Mouse (Mus musculus): ENCODE measurements around the gene Unc5c. TPM values are rescaled to one million over a fixed set of nuclear protein-coding genes. Genes with fewer than 3 reads are reported as not detected.

Unc5c gene
- polyA plus RNA-seq, 1 experiment from 2014 or later, result 15.9 TPM

DNA sequence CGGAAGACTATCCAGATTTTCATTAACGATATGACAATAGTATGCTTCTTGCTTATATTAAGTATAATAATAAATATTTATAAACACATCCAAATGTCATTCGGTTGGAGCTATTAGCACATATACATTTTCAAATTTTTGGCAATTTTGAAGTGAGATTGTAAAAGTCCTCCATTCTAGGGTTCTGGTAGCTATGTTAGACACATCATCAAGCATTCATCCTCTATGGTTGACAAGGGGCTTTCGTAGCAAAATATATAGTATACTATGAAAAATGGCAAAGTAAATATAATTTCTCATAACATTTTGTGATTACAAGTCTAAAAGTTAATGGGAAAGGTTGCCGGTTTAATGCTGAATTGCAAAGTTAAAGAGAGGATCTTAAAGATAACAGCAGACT, 10.4 kb downstream of the Unc5c start:
- Histone ChIP-seq H3K36me3 (ENCODE audit: control insufficient read depth, insufficient read depth, low read length) (no peaks in the 10 kb centered on the region), H3K27ac (ENCODE audit: low read length) (no peak overlapping the region), H3K4me2 (replicated peaks; ENCODE audit: low read depth, low read length) (no peak overlapping the region), H3K27me3 (ENCODE audit: control insufficient read depth, insufficient read depth, low read length) (no peaks in the 10 kb centered on the region), H3K4me1 (ENCODE audit: control insufficient read depth, insufficient read depth, low read length) (peaks cover 10% of the 10 kb centered on the region), H3K4me3 (ENCODE audit: low read depth, low read length) (no peak overlapping the region), H3K9me3 (ENCODE audit: control insufficient read depth, low read depth, low read length) (no peaks in the 10 kb centered on the region), H3K9ac (replicated peaks; ENCODE audit: low read depth, low read length) (no peak overlapping the region)
- ATAC-seq (ENCODE audit: insufficient number of reproducible peaks, insufficient read depth, low FRiP score, low read depth), result no peak
- 56% methylated on average over 5 of the region's 5 CpGs for WGBS

DNA sequence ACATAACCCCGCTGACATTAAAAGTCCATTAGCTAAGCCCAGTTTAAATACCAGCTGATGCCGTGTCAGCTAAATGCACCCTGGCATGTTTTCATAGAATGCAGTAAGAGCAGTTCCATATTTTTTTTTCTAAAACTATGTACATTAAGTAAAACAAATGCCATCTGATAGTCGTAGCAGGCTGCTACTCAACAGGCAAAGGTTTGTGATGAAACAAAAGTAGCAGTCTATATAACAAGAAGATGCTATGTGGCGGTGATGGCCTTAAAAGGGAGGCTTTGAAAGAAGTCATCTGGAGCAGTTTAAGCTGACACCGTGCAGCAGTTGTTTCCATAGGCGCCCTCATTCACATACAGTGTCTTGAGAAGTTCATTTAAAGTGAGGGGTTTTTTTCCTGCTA, 10.9 kb downstream of the Unc5c start:
- H3K4me3 ChIP-seq (ENCODE audit: low read depth, low read length), result no peak overlapping the region
- peak overlapping the region; percentile 16; the same call in 1 of the 2 replicates for H3K27ac ChIP-seq (ENCODE audit: low read length)
- H3K9me3 ChIP-seq (ENCODE audit: control insufficient read depth, low read depth, low read length), result no peaks in the 10 kb centered on the region
- no peaks in the 10 kb centered on the region for H3K36me3 ChIP-seq (ENCODE audit: control insufficient read depth, insufficient read depth, low read length)
- H3K27me3 ChIP-seq (ENCODE audit: control insufficient read depth, insufficient read depth, low read length), result no peaks in the 10 kb centered on the region
- peaks cover 10% of the 10 kb centered on the region for H3K4me1 ChIP-seq (ENCODE audit: control insufficient read depth, insufficient read depth, low read length)
- H3K4me2 ChIP-seq (replicated peaks; ENCODE audit: low read depth, low read length), result no peak overlapping the region
- ATAC-seq (ENCODE audit: insufficient number of reproducible peaks, insufficient read depth, low FRiP score, low read depth), result peak; percentile 81; the same call in 1 of the 2 replicates
- 28% methylated on average over 6 of the region's 6 CpGs for WGBS
- no peak overlapping the region for H3K9ac ChIP-seq (replicated peaks; ENCODE audit: low read depth, low read length)

DNA sequence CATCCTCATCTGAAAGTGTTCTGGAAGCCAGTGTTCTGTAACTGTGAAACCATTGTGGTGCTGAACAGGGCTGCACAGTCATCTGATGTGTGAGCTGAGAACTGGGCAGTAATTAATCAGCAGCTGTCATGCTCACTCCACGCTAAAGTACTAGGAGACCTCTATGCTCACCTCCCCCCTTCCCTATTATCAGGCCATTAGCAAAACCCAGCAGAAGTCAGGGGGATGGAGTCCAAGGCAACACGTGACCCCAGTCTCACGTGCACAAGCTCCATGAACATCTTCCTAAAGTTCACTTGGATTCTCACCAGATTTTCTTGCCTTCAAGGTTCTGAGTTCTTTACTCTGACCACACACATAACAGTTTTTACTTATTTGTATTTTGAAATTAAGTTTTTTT, 11.7 kb downstream of the Unc5c start:
- H3K27ac ChIP-seq (ENCODE audit: low read length), result no peak overlapping the region; the same call in 1 of the 2 replicates
- H3K4me1 ChIP-seq (ENCODE audit: control insufficient read depth, insufficient read depth, low read length), result peaks cover 10% of the 10 kb centered on the region
- H3K36me3 ChIP-seq (ENCODE audit: control insufficient read depth, insufficient read depth, low read length), result no peaks in the 10 kb centered on the region
- H3K9me3 ChIP-seq (ENCODE audit: control insufficient read depth, low read depth, low read length), result no peaks in the 10 kb centered on the region
- peak; percentile 63; the same call in 1 of the 2 replicates for ATAC-seq (ENCODE audit: insufficient number of reproducible peaks, insufficient read depth, low FRiP score, low read depth)
- no peaks in the 10 kb centered on the region for H3K27me3 ChIP-seq (ENCODE audit: control insufficient read depth, insufficient read depth, low read length)
- no peak overlapping the region for H3K9ac ChIP-seq (replicated peaks; ENCODE audit: low read depth, low read length)
- WGBS, result 21% methylated on average over 3 of the region's 3 CpGs
- no peak overlapping the region for H3K4me3 ChIP-seq (ENCODE audit: low read depth, low read length)
- H3K4me2 ChIP-seq (replicated peaks; ENCODE audit: low read depth, low read length), result no peak overlapping the region

DNA sequence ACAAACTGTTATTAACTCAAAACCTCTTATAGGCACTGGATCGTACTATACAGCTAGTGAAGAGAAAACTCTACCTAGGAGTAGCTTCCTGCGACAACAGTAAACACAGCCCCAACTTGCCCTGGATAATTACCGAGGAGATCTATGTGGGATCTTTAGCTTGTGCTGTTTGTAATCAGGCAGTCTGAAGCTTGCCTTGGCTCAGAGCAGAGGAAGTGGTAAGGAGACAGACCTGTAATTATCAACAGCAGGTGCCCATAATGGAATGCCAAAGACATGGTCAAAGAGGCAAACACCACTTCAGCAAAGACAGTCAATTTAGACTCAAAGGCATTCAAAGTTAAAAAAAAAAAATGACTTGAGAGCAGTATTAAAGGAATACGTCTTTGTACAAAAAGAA, 17.4 kb downstream of the Unc5c start:
- Histone ChIP-seq H3K27me3 (ENCODE audit: control insufficient read depth, insufficient read depth, low read length) (no peaks in the 10 kb centered on the region), H3K4me3 (ENCODE audit: low read depth, low read length) (no peak overlapping the region), H3K9ac (replicated peaks; ENCODE audit: low read depth, low read length) (no peak overlapping the region), H3K4me2 (replicated peaks; ENCODE audit: low read depth, low read length) (no peak overlapping the region), H3K36me3 (ENCODE audit: control insufficient read depth, insufficient read depth, low read length) (no peaks in the 10 kb centered on the region), H3K9me3 (ENCODE audit: control insufficient read depth, low read depth, low read length) (no peaks in the 10 kb centered on the region), H3K27ac (ENCODE audit: low read length) (no peak overlapping the region), H3K4me1 (ENCODE audit: control insufficient read depth, insufficient read depth, low read length) (no peaks in the 10 kb centered on the region)
- WGBS, result 75% methylated on average over 4 of the region's 4 CpGs
- no peak for ATAC-seq (ENCODE audit: insufficient number of reproducible peaks, insufficient read depth, low FRiP score, low read depth)

DNA sequence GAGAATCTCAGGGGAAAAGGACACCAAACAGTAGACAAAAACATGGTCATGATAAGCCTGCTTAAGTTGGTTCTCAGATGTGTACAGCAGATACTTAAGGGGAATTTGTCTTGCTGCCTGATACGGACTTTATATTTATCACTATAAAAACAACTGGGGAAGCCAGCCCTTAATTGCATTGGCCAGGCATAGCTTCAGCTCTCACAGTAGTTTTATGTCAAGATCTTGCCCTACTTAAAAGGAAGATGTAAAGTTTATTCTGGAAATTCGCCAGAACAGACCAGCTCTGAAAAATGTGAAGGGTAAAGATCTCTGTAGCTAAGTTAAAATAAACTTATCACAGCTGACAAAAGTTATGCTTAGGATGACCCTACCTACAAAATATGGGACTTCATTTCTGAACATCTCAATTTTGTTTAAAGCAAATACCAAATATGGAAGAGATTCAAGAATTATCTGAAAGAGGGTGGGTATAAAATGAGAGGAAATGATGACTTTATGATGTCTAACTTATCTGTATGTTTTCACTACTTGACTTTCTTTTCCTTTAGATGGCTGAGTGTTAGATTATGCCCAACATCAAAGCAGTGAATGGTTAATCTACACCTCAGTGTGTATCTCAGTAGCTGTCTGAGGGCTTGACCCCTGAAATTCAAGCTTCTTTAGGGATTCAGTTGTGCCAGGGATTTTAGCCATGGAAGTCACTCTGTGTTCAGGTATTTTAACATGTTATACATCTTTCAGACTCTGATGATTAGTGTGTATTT, 18.8 kb downstream of the Unc5c start:
- Histone ChIP-seq H3K27ac (ENCODE audit: low read length) (no peak overlapping the region), H3K9ac (replicated peaks; ENCODE audit: low read depth, low read length) (no peak overlapping the region), H3K36me3 (ENCODE audit: control insufficient read depth, insufficient read depth, low read length) (no peaks in the 10 kb centered on the region), H3K4me3 (ENCODE audit: low read depth, low read length) (no peak overlapping the region), H3K4me2 (replicated peaks; ENCODE audit: low read depth, low read length) (no peak overlapping the region), H3K4me1 (ENCODE audit: control insufficient read depth, insufficient read depth, low read length) (no peaks in the 10 kb centered on the region), H3K9me3 (ENCODE audit: control insufficient read depth, low read depth, low read length) (no peaks in the 10 kb centered on the region), H3K27me3 (ENCODE audit: control insufficient read depth, insufficient read depth, low read length) (no peaks in the 10 kb centered on the region)
- ATAC-seq (ENCODE audit: insufficient number of reproducible peaks, insufficient read depth, low FRiP score, low read depth), result no peak
- 29% methylated on average over 2 of the region's 2 CpGs for whole genome bisulfite sequencing

DNA sequence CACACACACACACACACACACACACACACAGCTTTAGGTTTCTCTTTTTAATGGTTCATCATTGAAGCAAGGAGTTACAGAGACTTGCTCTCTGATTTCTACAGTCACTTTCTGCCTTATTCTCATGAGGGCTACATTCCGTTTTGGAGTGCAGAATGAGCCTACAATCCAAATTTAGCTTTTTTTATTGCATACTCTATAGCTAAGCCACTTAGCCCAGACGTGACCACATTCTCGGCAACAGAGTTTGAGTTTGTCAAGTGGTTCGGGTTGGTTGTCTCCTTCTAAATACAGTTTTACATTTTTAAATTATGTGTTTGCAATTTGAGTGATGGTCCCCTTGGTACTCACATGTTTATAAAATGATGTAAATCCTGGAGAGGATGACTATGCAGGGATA, 20.2 kb downstream of the Unc5c start:
- Histone ChIP-seq H3K4me3 (ENCODE audit: low read depth, low read length) (no peak overlapping the region), H3K4me1 (ENCODE audit: control insufficient read depth, insufficient read depth, low read length) (no peaks in the 10 kb centered on the region), H3K9me3 (ENCODE audit: control insufficient read depth, low read depth, low read length) (no peaks in the 10 kb centered on the region), H3K36me3 (ENCODE audit: control insufficient read depth, insufficient read depth, low read length) (no peaks in the 10 kb centered on the region), H3K9ac (replicated peaks; ENCODE audit: low read depth, low read length) (no peak overlapping the region), H3K4me2 (replicated peaks; ENCODE audit: low read depth, low read length) (no peak overlapping the region), H3K27me3 (ENCODE audit: control insufficient read depth, insufficient read depth, low read length) (no peaks in the 10 kb centered on the region), H3K27ac (ENCODE audit: low read length) (no peak overlapping the region)
- 57% methylated on average over 4 of the region's 4 CpGs for WGBS
- no peak for ATAC-seq (ENCODE audit: insufficient number of reproducible peaks, insufficient read depth, low FRiP score, low read depth)

DNA sequence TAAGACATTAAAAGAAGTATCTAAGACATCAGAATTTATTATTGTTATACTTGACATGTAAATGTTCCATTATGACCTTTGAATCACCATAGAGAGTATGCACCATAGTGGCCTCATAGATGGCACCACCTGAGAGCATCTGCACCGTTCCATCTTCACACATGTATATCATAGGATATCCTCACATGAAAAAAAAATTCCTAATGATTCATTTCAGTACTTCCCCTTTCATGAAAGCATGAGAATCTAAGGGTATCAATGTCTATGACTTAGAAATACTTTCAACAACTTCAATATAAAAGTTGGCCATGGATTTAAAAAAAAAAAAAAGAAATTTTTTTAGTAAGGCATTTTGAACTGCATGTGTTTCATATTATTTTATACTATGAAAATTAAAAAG, 25.6 kb downstream of the Unc5c start:
- Histone ChIP-seq H3K27ac (ENCODE audit: low read length) (no peak overlapping the region), H3K4me3 (ENCODE audit: low read depth, low read length) (no peak overlapping the region), H3K4me1 (ENCODE audit: control insufficient read depth, insufficient read depth, low read length) (peaks cover 16% of the 10 kb centered on the region), H3K36me3 (ENCODE audit: control insufficient read depth, insufficient read depth, low read length) (no peaks in the 10 kb centered on the region), H3K27me3 (ENCODE audit: control insufficient read depth, insufficient read depth, low read length) (no peaks in the 10 kb centered on the region), H3K4me2 (replicated peaks; ENCODE audit: low read depth, low read length) (no peak overlapping the region), H3K9me3 (ENCODE audit: control insufficient read depth, low read depth, low read length) (no peaks in the 10 kb centered on the region), H3K9ac (replicated peaks; ENCODE audit: low read depth, low read length) (no peak overlapping the region)
- WGBS, result 76% methylated on average over 1 of the region's 1 CpGs
- ATAC-seq (ENCODE audit: insufficient number of reproducible peaks, insufficient read depth, low FRiP score, low read depth), result no peak

DNA sequence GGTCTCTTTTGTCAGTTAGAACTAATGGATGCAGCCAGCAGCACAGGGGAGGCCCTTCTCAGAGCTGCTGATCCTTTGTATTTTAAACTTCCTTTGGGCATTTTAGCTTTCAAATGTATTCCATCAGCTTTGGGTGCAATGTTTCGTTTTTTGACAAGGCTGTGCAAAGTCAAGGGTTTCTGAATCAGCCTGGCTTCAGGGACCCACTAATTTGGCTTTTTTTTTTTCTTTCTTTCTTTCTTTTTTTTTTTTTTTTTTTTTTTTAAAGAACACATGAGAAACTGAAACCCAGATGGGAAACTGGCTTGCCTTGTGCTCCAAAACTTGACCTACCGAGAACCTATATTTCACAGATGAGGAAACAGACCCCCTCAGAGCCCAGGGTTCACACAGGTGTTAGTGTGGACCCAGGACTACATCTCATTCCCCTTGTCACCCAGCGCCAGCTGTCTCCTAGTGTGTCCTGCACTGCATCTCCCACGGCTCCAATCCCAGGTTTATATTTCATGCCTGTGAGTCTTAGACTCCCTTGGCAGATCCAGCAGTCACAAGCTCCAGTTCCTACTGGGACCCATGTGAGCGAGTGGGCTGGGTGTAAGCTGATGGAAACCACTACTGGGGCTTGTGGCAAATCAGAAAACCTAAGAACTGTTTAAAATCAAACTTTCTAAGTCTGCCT, 26.4 kb downstream of the Unc5c start:
- peak overlapping the region; percentile 45 for H3K27ac ChIP-seq (ENCODE audit: low read length)
- no peak overlapping the region for H3K9ac ChIP-seq (replicated peaks; ENCODE audit: low read depth, low read length)
- H3K36me3 ChIP-seq (ENCODE audit: control insufficient read depth, insufficient read depth, low read length), result no peaks in the 10 kb centered on the region
- no peaks in the 10 kb centered on the region for H3K9me3 ChIP-seq (ENCODE audit: control insufficient read depth, low read depth, low read length)
- 0 out of 2 replicates have a peak overlapping the region, but pooled peaks have one; percentile 4 for H3K4me2 ChIP-seq (replicated peaks; ENCODE audit: low read depth, low read length)
- no peaks in the 10 kb centered on the region for H3K27me3 ChIP-seq (ENCODE audit: control insufficient read depth, insufficient read depth, low read length)
- no peak overlapping the region for H3K4me3 ChIP-seq (ENCODE audit: low read depth, low read length)
- WGBS, result 31% methylated on average over 5 of the region's 5 CpGs
- peaks cover 16% of the 10 kb centered on the region for H3K4me1 ChIP-seq (ENCODE audit: control insufficient read depth, insufficient read depth, low read length)
- peak; percentile 58; the same call in 1 of the 2 replicates for ATAC-seq (ENCODE audit: insufficient number of reproducible peaks, insufficient read depth, low FRiP score, low read depth)

All from stomach, embryonic 14.5 days (tissue).